Mouse (Mus musculus) myocyte (in vitro differentiated cells): ENCODE results near the gene Scamp5. TPM values are rescaled to one million over a fixed set of nuclear protein-coding genes. Genes with fewer than 3 reads are reported as not detected.

Experiments
- H3K27me3 ChIP-seq: one replicate; pipeline ENCODE4 v1.6.1; 2011; ENCODE audit not compliant: control insufficient read depth, insufficient read depth, insufficient read length
- H3K36me3 ChIP-seq: one replicate; pipeline ENCODE4 v1.6.1; 2011; ENCODE audit not compliant: control insufficient read depth, insufficient read depth
- H3K4me2 ChIP-seq: one replicate; pipeline ENCODE4 v1.6.1; 2011; ENCODE audit warnings: low read depth, control low read depth
- H3K4me3 ChIP-seq: one replicate; pipeline ENCODE4 v1.5.1; 2011; ENCODE audit warnings: mild to moderate bottlenecking, control low read depth, moderate library complexity
- H3K79me2 ChIP-seq: one replicate; pipeline ENCODE4 v1.6.1; 2011; ENCODE audit not compliant: control insufficient read depth, insufficient read depth
- H3ac ChIP-seq: one replicate; pipeline ENCODE4 v1.6.1; 2011; ENCODE audit not compliant: control insufficient read depth, insufficient read length
- CEBPB ChIP-seq: IDR thresholded peaks from 2 replicates; pipeline ENCODE4 v1.6.1; 2011; ENCODE audit warnings: mild to moderate bottlenecking, moderate library complexity; ENCODE audit not compliant: poor library complexity, insufficient read depth, severe bottlenecking
- E2F4 ChIP-seq: IDR thresholded peaks from one replicate; pipeline ENCODE4 v1.6.1; 2011; ENCODE audit warnings: mild to moderate bottlenecking, control low read depth, moderate library complexity; ENCODE audit not compliant: insufficient read depth
- MAX ChIP-seq: IDR thresholded peaks from one replicate; pipeline ENCODE4 v1.6.1; 2011; ENCODE audit warnings: low read depth, mild to moderate bottlenecking, control low read depth
- MYOD1 ChIP-seq, 3 experiments: IDR thresholded peaks; one replicate each; pipeline ENCODE4 v1.6.1; 2011; ENCODE audit warnings: control low read depth in 2 of 3, low read depth in 2 of 3, mild to moderate bottlenecking in 2 of 3, moderate library complexity in 1 of 3; ENCODE audit not compliant: insufficient read length in 2 of 3, control insufficient read depth in 1 of 3
- MYOG ChIP-seq, 3 experiments: IDR thresholded peaks; one replicate each; pipeline ENCODE4 v1.6.1; 2011; ENCODE audit warnings: control low read depth in 2 of 3, low read depth in 2 of 3, mild to moderate bottlenecking in 2 of 3; ENCODE audit not compliant: insufficient read length in 2 of 3, control insufficient read depth in 1 of 3, insufficient read depth in 1 of 3
- POLR2A ChIP-seq: IDR thresholded peaks from one replicate; pipeline ENCODE4 v1.6.1; 2011; ENCODE audit warnings: low read depth, mild to moderate bottlenecking, control low read depth, moderate library complexity; ENCODE audit not compliant: insufficient read length
- POLR2AphosphoS2 ChIP-seq: IDR thresholded peaks from one replicate; pipeline ENCODE4 v1.6.1; 2011; ENCODE audit warnings: low read depth, control low read depth; ENCODE audit not compliant: insufficient read length
- REST ChIP-seq: IDR thresholded peaks from one replicate; pipeline ENCODE4 v1.6.1; 2011; ENCODE audit warnings: mild to moderate bottlenecking, control low read depth, moderate library complexity; ENCODE audit not compliant: insufficient read depth, insufficient read length
- SRF ChIP-seq: IDR thresholded peaks from one replicate; pipeline ENCODE4 v1.6.1; 2011; ENCODE audit warnings: low read depth; ENCODE audit not compliant: control insufficient read depth, insufficient read length
- TCF12 ChIP-seq: IDR thresholded peaks from one replicate; pipeline ENCODE4 v1.6.1; 2011; ENCODE audit warnings: mild to moderate bottlenecking, control low read depth; ENCODE audit not compliant: poor library complexity, insufficient read depth, severe bottlenecking
- TCF3 ChIP-seq: IDR thresholded peaks from one replicate; pipeline ENCODE4 v1.6.1; 2011; ENCODE audit warnings: low read depth, control low read depth; ENCODE audit not compliant: insufficient read length
- USF1 ChIP-seq: IDR thresholded peaks from one replicate; pipeline ENCODE4 v1.6.1; 2011; ENCODE audit warnings: low read depth, mild to moderate bottlenecking, control low read depth, moderate library complexity
- polyA plus RNA-seq: library from polyadenylated mRNA; unstranded; fragments of >200 nt; fragmentation: generic; extraction: Trizol; gene quantifications from one replicate; pipeline ENCODE4 v1.2.1, GENCODE M21; 2012; ENCODE audit warnings: missing spikeins

Gene Scamp5
- polyA plus RNA-seq, 1 experiment, result 23.6 TPM

GRCm38 (mm10) chr9:57485774-57486173 is 17.9 kb upstream of the Scamp5 start:
- Histone ChIP-seq H3ac (no peak overlapping the region), H3K4me2 (no peak overlapping the region), H3K27me3 (peaks cover 35% of the 10 kb centered on the region), H3K4me3 (no peak overlapping the region), H3K79me2 (no peaks in the 10 kb centered on the region), H3K36me3 (no peaks in the 10 kb centered on the region)
- no peak for TF ChIP-seq TCF3
- no peak for TF ChIP-seq REST
- no peak for TF ChIP-seq MYOG (IDR thresholded peaks at IDR 0.05; ENCODE audit: control insufficient read depth in 1 of 3, insufficient read depth in 1 of 3, insufficient read length in 2 of 3, low read depth in 2 of 3)
- TF ChIP-seq MAX, result no peak
- no peak for TF ChIP-seq TCF12
- TF ChIP-seq CEBPB, result no peak
- no peak for TF ChIP-seq POLR2A
- no peak for TF ChIP-seq POLR2AphosphoS2
- no peak for TF ChIP-seq USF1
- TF ChIP-seq MYOD1 (IDR thresholded peaks at IDR 0.05; ENCODE audit: control insufficient read depth in 1 of 3, insufficient read length in 2 of 3, low read depth in 2 of 3), result no peak
- no peak for TF ChIP-seq E2F4
- no peak for TF ChIP-seq SRF

GRCm38 (mm10) chr9:57468914-57469313 is 1.1 kb upstream of the Scamp5 start:
- no peak overlapping the region for H3ac ChIP-seq
- H3K36me3 ChIP-seq, result no peaks in the 10 kb centered on the region
- TF ChIP-seq POLR2A, result no peak

GRCm38 (mm10) chr9:57467271-57467771 is 539 bp downstream of the Scamp5 start:
- Histone ChIP-seq H3K4me3 (peak overlapping the region; percentile 54), H3K27me3 (no peaks in the 10 kb centered on the region), H3K4me2 (peak overlapping the region; percentile 85), H3ac (no peak overlapping the region), H3K36me3 (no peaks in the 10 kb centered on the region), H3K79me2 (no peaks in the 10 kb centered on the region)
- TF ChIP-seq POLR2A (no peak), MAX (no peak), SRF (no peak), E2F4 (no peak), USF1 (no peak), TCF12 (no peak), POLR2AphosphoS2 (no peak), CEBPB (no peak), REST (no peak), MYOG (IDR thresholded peaks at IDR 0.05; ENCODE audit: control insufficient read depth in 1 of 3, insufficient read depth in 1 of 3, insufficient read length in 2 of 3, low read depth in 2 of 3) (no peak), MYOD1 (IDR thresholded peaks at IDR 0.05; ENCODE audit: control insufficient read depth in 1 of 3, insufficient read length in 2 of 3, low read depth in 2 of 3) (no peak), TCF3 (no peak)

More at GRCm38 (mm10) chr9:57468914-57469313, 1.1 kb upstream of the Scamp5 start:
- Histone ChIP-seq H3K4me2 (no peak overlapping the region), H3K27me3 (no peaks in the 10 kb centered on the region), H3K4me3 (no peak overlapping the region), H3K79me2 (no peaks in the 10 kb centered on the region)

GRCm38 (mm10) chr9:57466101-57466500 is 1.8 kb downstream of the Scamp5 start:
- Histone ChIP-seq H3ac (no peak overlapping the region), H3K36me3 (no peaks in the 10 kb centered on the region), H3K4me2 (no peak overlapping the region), H3K27me3 (no peaks in the 10 kb centered on the region), H3K4me3 (no peak overlapping the region), H3K79me2 (no peaks in the 10 kb centered on the region)
- TF ChIP-seq SRF (no peak), MAX (no peak), POLR2AphosphoS2 (no peak), TCF3 (no peak)

GRCm38 (mm10) chr9:57462866-57463265 is 5.0 kb downstream of the Scamp5 start:
- H3K79me2 ChIP-seq, result no peaks in the 10 kb centered on the region
- TF ChIP-seq MAX (no peak), CEBPB (no peak), MYOG (IDR thresholded peaks at IDR 0.05; ENCODE audit: control insufficient read depth in 1 of 3, insufficient read depth in 1 of 3, insufficient read length in 2 of 3, low read depth in 2 of 3) (no peak), REST (no peak), TCF12 (no peak), E2F4 (no peak)
- no peaks in the 10 kb centered on the region for H3K36me3 ChIP-seq
- H3K4me2 ChIP-seq, result no peak overlapping the region
- H3K27me3 ChIP-seq, result no peaks in the 10 kb centered on the region
- H3ac ChIP-seq, result no peak overlapping the region
- no peak overlapping the region for H3K4me3 ChIP-seq

GRCm38 (mm10) chr9:57459707-57460106 is 8.2 kb downstream of the Scamp5 start:
- Histone ChIP-seq H3K36me3 (no peaks in the 10 kb centered on the region), H3K4me2 (no peak overlapping the region), H3ac (no peak overlapping the region), H3K4me3 (no peak overlapping the region), H3K27me3 (no peaks in the 10 kb centered on the region), H3K79me2 (no peaks in the 10 kb centered on the region)
- no peak for TF ChIP-seq TCF3
- no peak for TF ChIP-seq REST
- no peak for TF ChIP-seq E2F4
- no peak for TF ChIP-seq SRF
- no peak for TF ChIP-seq POLR2A
- no peak for TF ChIP-seq MYOG (IDR thresholded peaks at IDR 0.05; ENCODE audit: control insufficient read depth in 1 of 3, insufficient read depth in 1 of 3, insufficient read length in 2 of 3, low read depth in 2 of 3)
- no peak for TF ChIP-seq USF1
- TF ChIP-seq MAX, result no peak
- TF ChIP-seq TCF12, result no peak
